Mouse (Mus musculus): ENCODE measurements at regions not wholly inside any gene's neighbourhood (a gene's known extent, or its start where the extent isn't known, plus 50 kb on each side); places are given as distances from the start of the nearest gene placed in this dataset.

DNA sequence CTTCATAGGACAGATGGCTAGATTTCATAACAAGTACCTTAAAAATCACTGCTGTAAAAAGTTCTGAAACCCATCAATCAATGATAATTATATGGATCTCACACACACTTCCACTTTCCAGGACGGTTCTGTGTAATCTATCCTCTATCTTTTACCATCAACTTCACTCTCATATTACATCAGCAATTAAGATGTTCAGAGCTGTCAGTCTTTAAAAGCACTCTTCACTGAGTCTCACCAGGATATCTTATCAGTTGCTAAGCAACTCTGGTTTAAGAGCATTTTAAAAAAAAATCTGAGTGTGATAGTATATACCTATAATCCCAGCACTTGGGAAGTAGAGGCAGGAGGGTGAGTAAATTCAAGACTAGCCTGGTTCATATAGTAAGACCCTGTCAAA is 312.0 kb upstream of the Gpr149 start:
- no peak for TF ChIP-seq CTCF (IDR thresholded peaks at IDR 0.05; ENCODE audit: low read depth)
- Histone ChIP-seq H3K9me3 (ENCODE audit: low read length) (no peaks in the 10 kb centered on the region), H3K9ac (replicated peaks; ENCODE audit: low read length) (no peak overlapping the region), H3K27me3 (ENCODE audit: insufficient read depth, low read length) (no peaks in the 10 kb centered on the region), H3K27ac (no peak overlapping the region), H3K36me3 (ENCODE audit: insufficient read depth, low read length) (no peaks in the 10 kb centered on the region), H3K4me2 (ENCODE audit: low read depth, low read length) (no peak overlapping the region), H3K4me3 (ENCODE audit: low read length) (no peak overlapping the region), H3K4me1 (ENCODE audit: insufficient read depth, low read length) (no peaks in the 10 kb centered on the region)
- WGBS = 16% methylated on average over 1 of the region's 1 CpGs
- DNase-seq (ENCODE audit: low spot score) (no peak), ATAC-seq (no peak)

DNA sequence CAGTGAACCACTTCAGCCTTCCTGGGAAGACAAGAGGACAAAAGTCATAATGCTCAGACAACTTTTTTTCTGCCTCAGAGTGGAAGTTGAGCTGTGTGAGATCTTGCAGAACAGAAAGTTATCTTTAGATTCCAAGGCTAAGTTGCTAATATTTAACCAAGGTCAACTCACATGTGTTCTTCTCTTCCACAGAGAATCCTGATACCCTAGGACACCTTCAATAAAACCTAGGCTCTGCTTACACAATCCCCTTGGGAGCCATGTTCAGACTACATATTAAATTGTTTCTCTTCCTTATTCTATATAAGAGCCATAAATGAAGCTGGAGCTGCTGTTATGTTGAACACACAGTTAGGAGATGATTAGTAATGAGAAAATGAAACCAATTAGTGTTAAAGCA is 280.2 kb upstream of the Gpr149 start:
- no peaks in the 10 kb centered on the region for H3K4me1 ChIP-seq (ENCODE audit: insufficient read depth, low read length)
- no peak overlapping the region for H3K4me3 ChIP-seq (ENCODE audit: low read length)
- DNase-seq (ENCODE audit: low spot score) (no peak), ATAC-seq (no peak)
- no peak overlapping the region for H3K27ac ChIP-seq
- no peaks in the 10 kb centered on the region for H3K36me3 ChIP-seq (ENCODE audit: insufficient read depth, low read length)
- H3K9ac ChIP-seq (replicated peaks; ENCODE audit: low read length) = no peak overlapping the region
- H3K4me2 ChIP-seq (ENCODE audit: low read depth, low read length) = no peak overlapping the region
- no peak for TF ChIP-seq CTCF (IDR thresholded peaks at IDR 0.05; ENCODE audit: low read depth)
- H3K9me3 ChIP-seq (ENCODE audit: low read length) = no peaks in the 10 kb centered on the region
- no peaks in the 10 kb centered on the region for H3K27me3 ChIP-seq (ENCODE audit: insufficient read depth, low read length)

GRCm38 (mm10) chr3:62882310-62883073 is 277.6 kb upstream of the Gpr149 start:
- no peaks in the 10 kb centered on the region for H3K4me1 ChIP-seq (ENCODE audit: insufficient read depth, low read length)
- H3K36me3 ChIP-seq (ENCODE audit: insufficient read depth, low read length) = no peaks in the 10 kb centered on the region
- no peaks in the 10 kb centered on the region for H3K27me3 ChIP-seq (ENCODE audit: insufficient read depth, low read length)
- no peak for TF ChIP-seq CTCF (IDR thresholded peaks at IDR 0.05; ENCODE audit: low read depth)
- ATAC-seq = no peak
- H3K27ac ChIP-seq = no peak overlapping the region
- H3K9me3 ChIP-seq (ENCODE audit: low read length) = no peaks in the 10 kb centered on the region
- H3K4me3 ChIP-seq (ENCODE audit: low read length) = no peak overlapping the region
- H3K9ac ChIP-seq (replicated peaks; ENCODE audit: low read length) = no peak overlapping the region
- H3K4me2 ChIP-seq (ENCODE audit: low read depth, low read length) = no peak overlapping the region
- DNase-seq (ENCODE audit: low spot score) = no peak
- 80% methylated on average over 3 of the region's 3 CpGs for WGBS

DNA sequence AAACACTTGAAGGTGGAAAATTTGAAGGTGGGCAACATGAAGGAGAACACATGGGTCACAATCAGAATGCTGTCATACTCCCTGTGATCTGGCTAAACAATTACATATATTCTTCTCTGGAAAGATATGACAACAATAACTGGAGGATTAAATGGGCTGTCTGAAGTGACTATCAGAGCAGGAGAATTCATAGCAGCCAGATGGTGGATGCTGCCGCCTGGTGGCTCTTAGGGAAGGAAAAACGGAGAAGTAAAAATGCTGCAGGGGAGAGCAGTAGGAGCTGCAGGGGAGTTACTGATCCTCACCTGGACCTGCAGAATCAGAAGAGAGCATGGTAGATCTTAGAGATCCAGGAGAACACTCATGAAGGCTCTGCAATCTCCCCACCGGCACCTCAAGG is 255.8 kb upstream of the Gpr149 start:
- Histone ChIP-seq H3K4me1 (ENCODE audit: insufficient read depth, low read length) (no peaks in the 10 kb centered on the region), H3K27ac (no peak overlapping the region), H3K9me3 (ENCODE audit: low read length) (no peaks in the 10 kb centered on the region), H3K4me2 (ENCODE audit: low read depth, low read length) (no peak overlapping the region), H3K27me3 (ENCODE audit: insufficient read depth, low read length) (no peaks in the 10 kb centered on the region), H3K4me3 (ENCODE audit: low read length) (no peak overlapping the region), H3K9ac (replicated peaks; ENCODE audit: low read length) (no peak overlapping the region), H3K36me3 (ENCODE audit: insufficient read depth, low read length) (no peaks in the 10 kb centered on the region)
- peak; percentile 79 for TF ChIP-seq CTCF (IDR thresholded peaks at IDR 0.05; ENCODE audit: low read depth)
- WGBS = 23% methylated on average over 3 of the region's 3 CpGs
- peak; percentile 62 for DNase-seq (ENCODE audit: low spot score)
- 0 out of 2 replicates have a peak, but pooled peaks have one; percentile 45 for ATAC-seq

DNA sequence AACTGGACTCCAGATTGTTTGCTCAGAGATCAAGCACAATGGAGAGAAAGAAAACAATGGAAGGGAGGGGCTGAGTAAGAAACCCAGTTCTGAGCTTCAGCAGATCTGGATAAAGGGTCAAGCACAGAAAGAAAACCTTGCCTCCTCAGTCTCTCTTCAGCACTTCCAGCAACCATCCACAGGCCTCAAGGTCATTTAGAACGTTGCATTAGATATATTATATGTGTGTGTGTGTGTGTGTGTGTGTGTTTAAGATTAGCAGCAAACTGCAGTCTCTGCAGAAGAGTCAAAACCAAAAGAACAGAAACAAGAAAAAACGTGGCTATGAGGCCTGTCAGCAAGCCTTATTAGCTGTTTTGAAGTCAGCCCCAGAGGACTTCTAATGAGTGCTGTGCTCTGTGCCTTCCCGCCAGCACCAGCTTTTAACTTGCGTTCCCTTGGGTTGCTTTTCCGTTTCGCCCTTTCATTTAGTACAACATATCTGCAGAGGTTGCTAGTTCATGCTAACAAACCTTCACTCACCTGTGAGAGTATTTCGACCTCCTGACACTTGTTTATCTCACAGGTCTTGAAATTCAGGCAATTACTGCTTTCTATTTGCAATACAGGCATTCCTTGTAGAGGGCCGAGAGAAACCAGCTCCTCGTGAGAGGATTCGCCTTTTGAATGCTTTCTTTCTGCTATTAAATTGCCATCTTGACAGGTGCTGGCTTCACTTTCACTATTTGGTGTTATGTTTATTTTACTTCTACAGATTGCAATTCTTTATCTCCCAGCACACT is 230.9 kb upstream of the Gpr149 start:
- Histone ChIP-seq H3K9ac (replicated peaks; ENCODE audit: low read length) (no peak overlapping the region), H3K4me3 (ENCODE audit: low read length) (no peak overlapping the region), H3K27ac (no peak overlapping the region), H3K36me3 (ENCODE audit: insufficient read depth, low read length) (no peaks in the 10 kb centered on the region), H3K4me2 (ENCODE audit: low read depth, low read length) (no peak overlapping the region), H3K4me1 (ENCODE audit: insufficient read depth, low read length) (no peaks in the 10 kb centered on the region), H3K27me3 (ENCODE audit: insufficient read depth, low read length) (no peaks in the 10 kb centered on the region), H3K9me3 (ENCODE audit: low read length) (no peaks in the 10 kb centered on the region)
- ATAC-seq (no peak), DNase-seq (ENCODE audit: low spot score) (peak; percentile 7)
- TF ChIP-seq CTCF (IDR thresholded peaks at IDR 0.05; ENCODE audit: low read depth) = no peak
- 65% methylated on average over 10 of the region's 10 CpGs for WGBS

DNA sequence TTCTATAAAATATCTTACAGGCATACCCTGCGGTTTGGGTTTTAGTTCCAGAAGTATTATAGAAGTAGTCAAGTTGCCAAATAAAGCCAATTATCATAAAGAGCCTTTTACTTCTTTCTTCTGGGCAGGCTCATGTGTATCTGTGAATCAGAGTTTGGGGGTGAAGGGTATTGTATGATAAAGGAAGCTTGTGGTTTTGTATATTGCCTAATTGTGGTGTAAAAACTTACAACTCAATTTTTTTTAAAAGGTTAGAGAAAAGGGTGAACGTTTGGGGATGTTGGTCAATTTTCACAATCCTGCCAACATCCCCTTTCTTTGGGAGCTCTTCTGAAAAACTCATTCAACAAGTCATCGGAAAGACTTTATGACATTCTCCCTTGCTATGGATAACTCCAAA is 219.0 kb upstream of the Gpr149 start:
- DNase-seq (ENCODE audit: low spot score) (no peak), ATAC-seq (no peak)
- TF ChIP-seq CTCF (IDR thresholded peaks at IDR 0.05; ENCODE audit: low read depth) = no peak
- WGBS = 81% methylated on average over 3 of the region's 3 CpGs
- H3K4me3 ChIP-seq (ENCODE audit: low read length) = no peak overlapping the region
- H3K4me2 ChIP-seq (ENCODE audit: low read depth, low read length) = no peak overlapping the region
- no peak overlapping the region for H3K9ac ChIP-seq (replicated peaks; ENCODE audit: low read length)
- H3K27ac ChIP-seq = no peak overlapping the region
- H3K36me3 ChIP-seq (ENCODE audit: insufficient read depth, low read length) = no peaks in the 10 kb centered on the region
- H3K27me3 ChIP-seq (ENCODE audit: insufficient read depth, low read length) = no peaks in the 10 kb centered on the region
- no peaks in the 10 kb centered on the region for H3K4me1 ChIP-seq (ENCODE audit: insufficient read depth, low read length)
- no peaks in the 10 kb centered on the region for H3K9me3 ChIP-seq (ENCODE audit: low read length)

DNA sequence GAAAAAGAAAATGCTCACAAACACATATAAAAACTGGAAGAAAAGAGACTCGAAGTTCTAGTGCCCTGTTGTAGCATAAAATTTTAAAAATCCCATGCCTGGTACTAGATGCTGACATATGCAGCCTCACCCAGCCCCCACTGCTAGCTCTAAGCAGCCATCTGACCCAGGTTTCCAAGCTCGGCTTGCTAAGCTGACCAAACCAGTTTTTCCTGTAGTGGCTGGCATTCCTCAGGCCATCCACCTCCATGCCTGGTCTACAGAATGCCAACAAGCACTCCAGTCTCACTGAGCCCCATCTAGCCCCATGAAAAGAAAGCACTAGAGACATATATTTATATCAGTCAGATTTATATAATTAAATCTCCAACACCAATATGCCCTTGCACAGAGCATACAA is 196.1 kb upstream of the Gpr149 start:
- ATAC-seq (no peak), DNase-seq (ENCODE audit: low spot score) (no peak)
- TF ChIP-seq CTCF (IDR thresholded peaks at IDR 0.05; ENCODE audit: low read depth) = no peak
- Histone ChIP-seq H3K9me3 (ENCODE audit: low read length) (no peaks in the 10 kb centered on the region), H3K27ac (no peak overlapping the region), H3K4me3 (ENCODE audit: low read length) (no peak overlapping the region), H3K4me2 (ENCODE audit: low read depth, low read length) (no peak overlapping the region), H3K36me3 (ENCODE audit: insufficient read depth, low read length) (no peaks in the 10 kb centered on the region), H3K9ac (replicated peaks; ENCODE audit: low read length) (no peak overlapping the region), H3K27me3 (ENCODE audit: insufficient read depth, low read length) (no peaks in the 10 kb centered on the region), H3K4me1 (ENCODE audit: insufficient read depth, low read length) (no peaks in the 10 kb centered on the region)
- 47% methylated on average over 2 of the region's 2 CpGs for WGBS
